Mouse (Mus musculus) spleen, postnatal 14 days (tissue): Measurements from ENCODE around the gene Hmgb1.

Experiments
- DNase-seq, 2 experiments: peaks; one replicate each; pipeline ENCODE4 v3.0.0; 2021 to 2022; ENCODE audit warnings: low spot score in 2 of 2

Hmgb1 gene

GRCm38 (mm10) chr5:149185806-149186205, 1.5 kb upstream of the Hmgb1 start:
- DNase-seq, result no peak

GRCm38 (mm10) chr5:149184844-149185186, 526 bp upstream of the Hmgb1 start:
- peak in 1 of 2 experiments; percentile 26 for DNase-seq

- no peak for DNase-seq
These were observed 577 bp downstream of the Hmgb1 start for GRCm38 (mm10) chr5:149183721-149184103.

GRCm38 (mm10) chr5:149183122-149183521, 1.2 kb downstream of the Hmgb1 start:
- DNase-seq, result no peak

- DNase-seq, result no peak
These were observed 2.0 kb downstream of the Hmgb1 start for GRCm38 (mm10) chr5:149182186-149182870.

GRCm38 (mm10) chr5:149179826-149180225, 4.5 kb downstream of the Hmgb1 start:
- DNase-seq, result no peak

- no peak for DNase-seq
These were observed 6.2 kb downstream of the Hmgb1 start for GRCm38 (mm10) chr5:149178095-149178494.

GRCm38 (mm10) chr5:149175736-149176135, 8.6 kb downstream of the Hmgb1 start:
- DNase-seq, result no peak

GRCm38 (mm10) chr5:149174527-149174926, 9.8 kb downstream of the Hmgb1 start:
- DNase-seq, result no peak

GRCm38 (mm10) chr5:149172246-149172645, 12.0 kb downstream of the Hmgb1 start:
- DNase-seq, result no peak

GRCm38 (mm10) chr5:149170841-149171588, 13.3 kb downstream of the Hmgb1 start:
- DNase-seq, result no peak

- DNase-seq, result no peak
These were observed 15.5 kb downstream of the Hmgb1 start for GRCm38 (mm10) chr5:149168816-149169215.

GRCm38 (mm10) chr5:149168051-149168450, 16.2 kb downstream of the Hmgb1 start:
- no peak for DNase-seq

GRCm38 (mm10) chr5:149166011-149166410, 18.3 kb downstream of the Hmgb1 start:
- DNase-seq, result no peak

- DNase-seq, result no peak
These were observed 19.4 kb downstream of the Hmgb1 start for GRCm38 (mm10) chr5:149164881-149165280.

GRCm38 (mm10) chr5:149162890-149163289, 21.4 kb downstream of the Hmgb1 start:
- DNase-seq, result no peak

- no peak for DNase-seq
These were observed 23.8 kb downstream of the Hmgb1 start for GRCm38 (mm10) chr5:149160469-149160868.

GRCm38 (mm10) chr5:149159021-149159420, 25.3 kb downstream of the Hmgb1 start:
- no peak for DNase-seq

- no peak for DNase-seq
These were observed 27.3 kb downstream of the Hmgb1 start for GRCm38 (mm10) chr5:149156886-149157563.

- no peak for DNase-seq
These were observed 31.5 kb downstream of the Hmgb1 start for GRCm38 (mm10) chr5:149152774-149153155.

GRCm38 (mm10) chr5:149152063-149152773, 32.1 kb downstream of the Hmgb1 start:
- no peak for DNase-seq

- no peak for DNase-seq
These were observed 33.4 kb downstream of the Hmgb1 start for GRCm38 (mm10) chr5:149150882-149151281.
